Mouse (Mus musculus): ENCODE results near the gene Tead3.

DNA sequence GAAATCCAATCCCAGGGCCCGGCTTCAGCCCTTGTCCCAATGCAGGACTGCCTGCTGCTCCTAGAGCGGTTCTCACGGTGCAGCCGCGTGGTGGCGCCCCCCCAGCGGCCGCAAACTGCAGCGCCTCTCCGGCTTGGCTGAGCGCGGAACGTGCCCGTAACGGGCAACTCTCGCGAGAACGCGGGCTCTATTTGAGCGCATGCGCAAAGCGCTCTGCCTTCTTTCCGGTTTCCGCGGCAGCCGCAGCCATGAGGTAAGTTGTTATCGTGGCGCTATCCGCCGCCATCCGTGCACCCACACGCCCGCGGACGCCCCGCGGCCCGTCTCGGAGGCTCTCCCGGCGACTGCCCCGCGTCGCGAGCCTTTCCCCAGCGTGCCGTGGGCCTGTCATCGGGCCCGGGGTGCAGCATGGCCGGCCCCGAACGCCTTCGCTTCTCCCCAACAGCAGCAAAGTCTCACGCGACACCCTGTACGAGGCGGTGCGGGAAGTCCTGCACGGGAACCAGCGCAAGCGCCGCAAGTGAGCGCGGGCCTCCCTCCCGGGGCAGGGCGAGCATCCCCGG is 22.2 kb downstream of the Tead3 start, which contains the start of gene Rpl10a:
- peak; percentile 51 for TF ChIP-seq CTCF (IDR thresholded peaks at IDR 0.05; ENCODE audit: borderline replicate concordance, insufficient read depth, low read length)
- TF ChIP-seq POLR2A (IDR thresholded peaks at IDR 0.05; ENCODE audit: low read depth, low read length), result peak; percentile 99

Measured in embryonic fibroblast, embryonic 13.5 days (primary cell).